Mouse (Mus musculus): ENCODE data around the gene Ano6. TPM values are rescaled to one million over a fixed set of nuclear protein-coding genes. Genes with fewer than 3 reads are reported as not detected.

Gene Ano6
- polyA plus RNA-seq, 1 experiment from 2014 or later, result 57.3 TPM

DNA sequence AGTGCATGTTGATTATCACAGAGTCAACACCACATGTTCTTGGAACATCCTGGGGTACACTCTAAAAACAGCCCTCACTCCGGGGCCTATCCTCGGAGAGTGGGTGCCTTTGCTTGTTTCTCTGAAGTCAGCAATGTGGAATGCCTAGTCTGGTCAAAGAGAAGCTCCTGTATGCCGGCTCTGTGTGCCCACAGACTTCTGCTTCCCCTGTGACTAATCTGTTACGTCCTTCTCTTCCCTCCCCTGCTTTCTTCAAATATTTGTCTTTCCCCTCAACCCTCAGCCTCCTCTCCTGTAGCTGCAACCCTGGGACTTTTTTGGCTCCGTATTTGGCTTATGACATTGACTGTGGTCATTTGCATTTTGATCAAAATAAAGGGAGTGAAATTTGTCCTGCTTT, 96.7 kb downstream of the Ano6 start:
- ATAC-seq (ENCODE audit: low read depth) (no peak), DNase-seq (ENCODE audit: low spot score) (peak; percentile 47)
- WGBS, result 22% methylated on average over 5 of the region's 5 CpGs
- Histone ChIP-seq H3K9me3 (ENCODE audit: control insufficient read depth, low read length) (0 out of 2 replicates have a peak, but pooled peaks cover 5% of the 10 kb centered on the region), H3K36me3 (ENCODE audit: control insufficient read depth, insufficient read depth, low read length) (no peaks in the 10 kb centered on the region), H3K27ac (replicated peaks; ENCODE audit: low read depth, low read length) (peak overlapping the region; percentile 61; the same call in 1 of the 2 replicates), H3K4me1 (ENCODE audit: control insufficient read depth, insufficient read depth, low read length) (peaks cover 25% of the 10 kb centered on the region), H3K4me3 (ENCODE audit: low read depth, low read length) (no peak overlapping the region), H3K4me2 (ENCODE audit: low read depth, low read length) (no peak overlapping the region), H3K9ac (ENCODE audit: low read depth, low read length) (no peak overlapping the region), H3K27me3 (replicated peaks; ENCODE audit: control insufficient read depth, insufficient read depth, low read length) (no peaks in the 10 kb centered on the region)

DNA sequence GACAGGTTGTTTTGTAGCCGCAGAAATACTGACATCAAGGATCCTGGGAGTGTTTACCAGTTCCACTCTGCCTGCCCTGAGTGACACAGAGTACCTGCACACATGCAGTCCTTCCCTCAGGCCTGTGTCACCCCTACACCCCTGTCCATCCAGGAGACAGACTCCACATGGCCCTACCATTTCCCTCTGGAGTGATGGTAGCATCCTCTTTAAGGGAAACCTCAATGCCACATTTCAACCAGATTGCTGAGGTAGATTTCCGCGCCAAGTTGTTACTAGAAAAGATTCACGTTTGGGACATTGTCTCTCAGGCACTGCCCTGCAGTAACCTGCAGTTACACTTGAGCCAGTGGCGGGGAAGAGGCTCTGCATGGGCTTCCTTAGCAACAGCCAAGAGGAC, 97.9 kb downstream of the Ano6 start:
- no peaks in the 10 kb centered on the region for H3K27me3 ChIP-seq (replicated peaks; ENCODE audit: control insufficient read depth, insufficient read depth, low read length)
- H3K36me3 ChIP-seq (ENCODE audit: control insufficient read depth, insufficient read depth, low read length), result no peaks in the 10 kb centered on the region
- 81% methylated on average over 5 of the region's 5 CpGs for WGBS
- 0 out of 2 replicates have a peak, but pooled peaks cover 5% of the 10 kb centered on the region for H3K9me3 ChIP-seq (ENCODE audit: control insufficient read depth, low read length)
- H3K4me2 ChIP-seq (ENCODE audit: low read depth, low read length), result no peak overlapping the region
- peaks cover 25% of the 10 kb centered on the region for H3K4me1 ChIP-seq (ENCODE audit: control insufficient read depth, insufficient read depth, low read length)
- ATAC-seq (ENCODE audit: low read depth) (no peak), DNase-seq (ENCODE audit: low spot score) (no peak)
- no peak overlapping the region for H3K4me3 ChIP-seq (ENCODE audit: low read depth, low read length)
- no peak overlapping the region for H3K27ac ChIP-seq (replicated peaks; ENCODE audit: low read depth, low read length)
- H3K9ac ChIP-seq (ENCODE audit: low read depth, low read length), result no peak overlapping the region

GRCm38 (mm10) chr15:95890368-95890767, 99.7 kb downstream of the Ano6 start:
- 0 out of 2 replicates have a peak, but pooled peaks cover 5% of the 10 kb centered on the region for H3K9me3 ChIP-seq (ENCODE audit: control insufficient read depth, low read length)
- H3K4me3 ChIP-seq (ENCODE audit: low read depth, low read length), result no peak overlapping the region
- H3K9ac ChIP-seq (ENCODE audit: low read depth, low read length), result no peak overlapping the region
- no peak overlapping the region for H3K4me2 ChIP-seq (ENCODE audit: low read depth, low read length)
- H3K4me1 ChIP-seq (ENCODE audit: control insufficient read depth, insufficient read depth, low read length), result peaks cover 17% of the 10 kb centered on the region
- H3K36me3 ChIP-seq (ENCODE audit: control insufficient read depth, insufficient read depth, low read length), result peaks cover 10% of the 10 kb centered on the region; the same call in 1 of the 2 replicates
- WGBS, result 94% methylated on average over 5 of the region's 5 CpGs
- DNase-seq (ENCODE audit: low spot score), result no peak
- H3K27me3 ChIP-seq (replicated peaks; ENCODE audit: control insufficient read depth, insufficient read depth, low read length), result no peaks in the 10 kb centered on the region
- ATAC-seq (ENCODE audit: low read depth), result no peak
- H3K27ac ChIP-seq (replicated peaks; ENCODE audit: low read depth, low read length), result no peak overlapping the region

- 30% methylated on average over 4 of the region's 4 CpGs for WGBS
- H3K36me3 ChIP-seq (ENCODE audit: control insufficient read depth, insufficient read depth, low read length), result peaks cover 15% of the 10 kb centered on the region; the same call in 1 of the 2 replicates
- H3K4me1 ChIP-seq (ENCODE audit: control insufficient read depth, insufficient read depth, low read length), result peaks cover 3% of the 10 kb centered on the region; the same call in 1 of the 2 replicates
- no peak overlapping the region for H3K27ac ChIP-seq (replicated peaks; ENCODE audit: low read depth, low read length)
- DNase-seq (ENCODE audit: low spot score) (no peak), ATAC-seq (ENCODE audit: low read depth) (no peak)
- no peak overlapping the region for H3K9ac ChIP-seq (ENCODE audit: low read depth, low read length)
- H3K27me3 ChIP-seq (replicated peaks; ENCODE audit: control insufficient read depth, insufficient read depth, low read length), result no peaks in the 10 kb centered on the region
- H3K9me3 ChIP-seq (ENCODE audit: control insufficient read depth, low read length), result 0 out of 2 replicates have a peak, but pooled peaks cover 5% of the 10 kb centered on the region
- H3K4me3 ChIP-seq (ENCODE audit: low read depth, low read length), result no peak overlapping the region
- no peak overlapping the region for H3K4me2 ChIP-seq (ENCODE audit: low read depth, low read length)
These were observed 101.5 kb downstream of the Ano6 start for GRCm38 (mm10) chr15:95892171-95892570.

DNA sequence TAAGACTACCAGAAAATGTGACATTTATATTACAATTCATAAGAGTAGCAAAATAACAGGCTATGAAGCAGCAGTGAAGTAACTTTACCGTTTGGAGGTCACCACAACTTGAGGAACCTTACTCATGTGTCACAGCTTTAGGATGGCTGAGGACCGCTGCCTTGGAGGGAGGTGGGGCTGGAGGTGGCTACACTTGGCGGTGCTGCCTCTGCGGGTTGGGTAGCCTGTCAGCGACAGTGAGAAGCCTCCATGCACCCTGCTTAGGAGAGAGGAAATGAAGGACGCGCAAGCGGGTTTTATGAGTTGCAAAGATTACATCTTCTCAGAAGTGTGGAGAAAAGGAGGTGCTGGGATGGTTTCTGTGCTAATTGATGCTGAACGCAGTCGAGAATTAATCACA, 102.3 kb downstream of the Ano6 start:
- no peak overlapping the region for H3K4me3 ChIP-seq (ENCODE audit: low read depth, low read length)
- ATAC-seq (ENCODE audit: low read depth), result no peak
- H3K27ac ChIP-seq (replicated peaks; ENCODE audit: low read depth, low read length), result no peak overlapping the region
- 80% methylated on average over 10 of the region's 10 CpGs for WGBS
- DNase-seq (ENCODE audit: low spot score), result no peak
- H3K27me3 ChIP-seq (replicated peaks; ENCODE audit: control insufficient read depth, insufficient read depth, low read length), result no peaks in the 10 kb centered on the region
- peaks cover 15% of the 10 kb centered on the region; the same call in 1 of the 2 replicates for H3K36me3 ChIP-seq (ENCODE audit: control insufficient read depth, insufficient read depth, low read length)
- H3K4me1 ChIP-seq (ENCODE audit: control insufficient read depth, insufficient read depth, low read length), result no peaks in the 10 kb centered on the region
- H3K9ac ChIP-seq (ENCODE audit: low read depth, low read length), result no peak overlapping the region
- H3K4me2 ChIP-seq (ENCODE audit: low read depth, low read length), result no peak overlapping the region
- 0 out of 2 replicates have a peak, but pooled peaks cover 5% of the 10 kb centered on the region for H3K9me3 ChIP-seq (ENCODE audit: control insufficient read depth, low read length)

DNA sequence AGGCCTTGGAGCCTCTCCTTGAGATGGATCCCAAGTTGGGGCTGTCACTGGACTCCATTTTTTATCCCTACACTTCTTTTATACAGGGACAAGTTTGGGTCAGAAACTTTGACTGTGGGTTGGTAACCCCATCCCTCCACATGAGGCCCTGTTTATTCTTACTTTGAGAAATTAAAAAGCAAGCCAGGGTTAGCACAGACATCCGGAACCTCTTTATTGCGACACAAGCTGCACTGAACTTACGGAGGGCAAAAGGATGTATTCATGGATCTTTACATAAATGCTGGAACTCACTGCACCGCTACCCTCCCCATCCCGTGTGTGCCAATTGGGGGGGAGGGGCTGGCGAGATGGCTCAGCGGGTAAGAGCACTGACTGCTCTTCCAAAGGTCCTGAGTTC, 105.1 kb downstream of the Ano6 start:
- Histone ChIP-seq H3K4me1 (ENCODE audit: control insufficient read depth, insufficient read depth, low read length) (no peaks in the 10 kb centered on the region), H3K4me2 (ENCODE audit: low read depth, low read length) (no peak overlapping the region), H3K27me3 (replicated peaks; ENCODE audit: control insufficient read depth, insufficient read depth, low read length) (no peaks in the 10 kb centered on the region), H3K9me3 (ENCODE audit: control insufficient read depth, low read length) (no peaks in the 10 kb centered on the region), H3K27ac (replicated peaks; ENCODE audit: low read depth, low read length) (no peak overlapping the region), H3K9ac (ENCODE audit: low read depth, low read length) (no peak overlapping the region), H3K36me3 (ENCODE audit: control insufficient read depth, insufficient read depth, low read length) (peaks cover 15% of the 10 kb centered on the region; the same call in 1 of the 2 replicates), H3K4me3 (ENCODE audit: low read depth, low read length) (no peak overlapping the region)
- WGBS, result 90% methylated on average over 7 of the region's 7 CpGs
- ATAC-seq (ENCODE audit: low read depth) (no peak), DNase-seq (ENCODE audit: low spot score) (no peak)

DNA sequence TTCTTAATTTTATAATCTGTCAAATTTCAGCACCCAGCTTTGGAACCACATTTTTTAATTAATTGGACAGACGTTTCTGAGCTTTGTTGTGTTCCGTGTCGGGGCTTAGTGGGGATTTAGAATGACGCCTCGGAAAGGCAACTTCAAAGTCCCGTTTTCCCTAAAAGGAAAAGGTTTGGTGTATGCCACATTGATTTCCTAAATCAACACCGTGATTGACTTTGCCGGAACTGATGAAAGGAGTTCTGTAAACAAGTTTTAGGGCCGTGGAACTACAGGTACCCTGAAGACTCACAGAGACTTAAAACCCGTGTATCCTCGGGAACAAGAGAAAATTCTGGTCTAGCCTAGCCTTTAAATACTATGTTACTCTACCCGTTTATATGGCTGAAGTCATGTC, 107.0 kb downstream of the Ano6 start:
- WGBS, result 72% methylated on average over 12 of the region's 12 CpGs
- no peak overlapping the region for H3K4me3 ChIP-seq (ENCODE audit: low read depth, low read length)
- H3K4me1 ChIP-seq (ENCODE audit: control insufficient read depth, insufficient read depth, low read length), result no peaks in the 10 kb centered on the region
- no peak for ATAC-seq (ENCODE audit: low read depth)
- H3K36me3 ChIP-seq (ENCODE audit: control insufficient read depth, insufficient read depth, low read length), result peaks cover 15% of the 10 kb centered on the region; the same call in 1 of the 2 replicates
- H3K4me2 ChIP-seq (ENCODE audit: low read depth, low read length), result no peak overlapping the region
- H3K27me3 ChIP-seq (replicated peaks; ENCODE audit: control insufficient read depth, insufficient read depth, low read length), result no peaks in the 10 kb centered on the region
- H3K9ac ChIP-seq (ENCODE audit: low read depth, low read length), result no peak overlapping the region
- H3K9me3 ChIP-seq (ENCODE audit: control insufficient read depth, low read length), result no peaks in the 10 kb centered on the region
- DNase-seq (ENCODE audit: low spot score), result no peak
- H3K27ac ChIP-seq (replicated peaks; ENCODE audit: low read depth, low read length), result no peak overlapping the region

- 95% methylated on average over 6 of the region's 6 CpGs for WGBS
- no peak for DNase-seq (ENCODE audit: low spot score)
- Histone ChIP-seq H3K4me3 (ENCODE audit: low read depth, low read length) (no peak overlapping the region), H3K4me2 (ENCODE audit: low read depth, low read length) (no peak overlapping the region), H3K9me3 (ENCODE audit: control insufficient read depth, low read length) (no peaks in the 10 kb centered on the region), H3K27ac (replicated peaks; ENCODE audit: low read depth, low read length) (no peak overlapping the region), H3K9ac (ENCODE audit: low read depth, low read length) (no peak overlapping the region), H3K27me3 (replicated peaks; ENCODE audit: control insufficient read depth, insufficient read depth, low read length) (no peaks in the 10 kb centered on the region), H3K4me1 (ENCODE audit: control insufficient read depth, insufficient read depth, low read length) (no peaks in the 10 kb centered on the region), H3K36me3 (ENCODE audit: control insufficient read depth, insufficient read depth, low read length) (peaks cover 15% of the 10 kb centered on the region; the same call in 1 of the 2 replicates)
- no peak for ATAC-seq (ENCODE audit: low read depth)
These were observed 107.8 kb downstream of the Ano6 start for GRCm38 (mm10) chr15:95898438-95898837.

- H3K9me3 ChIP-seq (ENCODE audit: control insufficient read depth, low read length), result no peaks in the 10 kb centered on the region
- no peak overlapping the region for H3K4me2 ChIP-seq (ENCODE audit: low read depth, low read length)
- H3K4me1 ChIP-seq (ENCODE audit: control insufficient read depth, insufficient read depth, low read length), result peaks cover 11% of the 10 kb centered on the region; the same call in 1 of the 2 replicates
- 86% methylated on average over 5 of the region's 5 CpGs for WGBS
- no peak for ATAC-seq (ENCODE audit: low read depth)
- H3K27ac ChIP-seq (replicated peaks; ENCODE audit: low read depth, low read length), result no peak overlapping the region
- H3K36me3 ChIP-seq (ENCODE audit: control insufficient read depth, insufficient read depth, low read length), result no peaks in the 10 kb centered on the region
- H3K9ac ChIP-seq (ENCODE audit: low read depth, low read length), result no peak overlapping the region
- no peaks in the 10 kb centered on the region for H3K27me3 ChIP-seq (replicated peaks; ENCODE audit: control insufficient read depth, insufficient read depth, low read length)
- no peak for DNase-seq (ENCODE audit: low spot score)
- no peak overlapping the region for H3K4me3 ChIP-seq (ENCODE audit: low read depth, low read length)
These were observed 111.8 kb downstream of the Ano6 start for GRCm38 (mm10) chr15:95902396-95902795.

Measured in embryonic facial prominence, embryonic 14.5 days (tissue).